Mouse (Mus musculus): ENCODE measurements around the gene Shisal1.

DNA sequence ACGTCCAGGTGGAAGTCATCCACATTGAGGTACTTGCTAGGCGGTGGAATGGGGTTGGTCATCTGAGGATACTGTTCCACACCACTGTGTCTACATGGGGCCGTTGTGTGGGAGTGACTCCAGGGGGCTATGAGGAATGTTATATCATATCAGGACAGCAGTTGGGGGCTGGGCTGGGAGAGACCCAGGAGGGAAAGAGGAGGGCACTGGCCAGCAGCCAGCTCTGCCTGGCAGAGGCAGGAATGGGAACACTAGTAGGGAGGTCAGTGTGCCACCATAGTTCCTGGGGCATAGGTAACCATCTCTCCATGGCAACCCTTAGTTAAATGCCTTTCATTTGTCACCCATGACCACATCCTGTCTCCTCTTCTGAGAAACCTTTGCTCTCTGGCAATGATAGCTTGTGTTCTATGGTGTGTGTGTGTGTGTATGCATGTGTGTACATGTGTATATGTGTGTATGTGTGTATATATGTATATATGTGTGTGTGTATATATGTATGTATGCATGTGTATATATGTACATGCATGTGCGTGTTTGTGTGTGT, 115.8 kb downstream of the Shisal1 start:
- TF ChIP-seq FLI1 (IDR thresholded peaks at IDR 0.05; ENCODE audit: low read length): no peak
- TF ChIP-seq GATA1 (IDR thresholded peaks at IDR 0.05; ENCODE audit: borderline replicate concordance, low read length): no peak

Data from megakaryocyte, embryonic 14.5 days (primary cell).